In the genomic region with DNA sequence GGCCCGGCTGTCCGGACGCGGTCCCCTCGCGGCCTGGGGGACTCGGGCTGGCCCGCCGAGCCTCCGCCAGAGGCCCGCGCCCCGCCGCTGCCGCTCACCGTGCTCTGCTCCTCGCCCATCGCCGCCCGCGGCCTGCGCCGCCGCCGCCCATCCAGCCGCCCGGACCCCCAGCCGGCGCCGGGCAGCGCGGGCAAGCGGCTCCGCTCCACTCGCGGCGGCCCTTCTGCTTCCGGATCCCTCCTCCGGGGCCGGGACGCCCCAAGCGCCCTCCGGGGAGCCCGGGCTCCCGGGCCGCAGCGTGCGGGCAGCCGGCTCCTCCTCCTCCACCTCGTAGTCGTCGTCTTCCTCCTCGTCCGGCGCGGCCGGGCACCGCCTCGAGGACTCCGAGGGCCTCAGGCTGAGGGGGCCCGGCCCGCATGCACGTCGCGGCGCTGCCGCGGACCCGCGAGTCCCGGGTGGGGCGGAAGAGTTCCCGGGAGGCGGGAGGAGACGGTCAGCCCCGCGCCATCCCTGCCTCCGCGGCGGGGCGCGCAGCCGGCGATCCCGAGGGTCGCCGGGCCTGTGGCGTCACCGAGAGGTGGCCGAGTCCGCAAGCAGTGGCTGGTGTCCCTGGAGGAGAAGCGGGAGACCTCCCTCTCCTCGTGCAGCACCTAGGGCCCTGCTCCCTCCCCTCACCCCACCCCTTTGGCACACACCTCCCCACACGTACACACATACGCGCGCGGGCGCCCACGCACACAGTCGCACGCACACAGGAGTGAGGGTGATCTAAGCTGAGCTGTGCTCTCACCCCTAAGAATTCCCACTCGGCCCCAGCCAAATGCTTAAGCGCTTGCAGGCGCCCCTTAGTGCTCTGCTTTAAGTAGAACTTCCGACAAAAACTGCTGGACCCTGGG, we compare ENCODE assay signal across 8 mouse cellular contexts. TPM values are rescaled to one million over a fixed set of nuclear protein-coding genes. Genes with fewer than 3 reads are reported as not detected.
DNase-seq lines count a peak whose midpoint lies in the region; ATAC-seq lines count a peak whose summit lies in the region.

A gene (minus strand): TSS at position 119 of the 896 bp plus-strand sequence.

- ATAC-seq in intestine, embryonic 16.5 days, result peak; percentile 84
- no peak for ATAC-seq in activated CD4-positive, CD25-positive, alpha-beta regulatory T cell, adult 4 months

- under 1% methylated on average over 105 of the region's 106 CpGs for WGBS in intestine, embryonic 16.5 days

- peak; percentile 82 for DNase-seq in adrenal gland, postnatal 14 days
- peak; percentile 78 for DNase-seq in embryo, embryonic 10.5 days (ENCODE audit: low spot score)
- DNase-seq in gastrocnemius, postnatal 4 days (ENCODE audit: low spot score in 2 of 2), result peak; percentile 38 to 66
- peak; percentile 79 to 85 for DNase-seq in left cerebral cortex, postnatal 25 days (ENCODE audit: low spot score in 2 of 2)
- DNase-seq in right cerebral cortex, postnatal 10 days (ENCODE audit: low spot score in 2 of 2), result peak; percentile 82 to 84

- H3K27me3 ChIP-seq in intestine, embryonic 16.5 days (replicated peaks; ENCODE audit: control insufficient read depth, insufficient read depth, low read length), result no peaks in the 10 kb centered on the region
- H3K27me3 ChIP-seq in megakaryocyte, embryonic 14.5 days (replicated peaks), result peaks cover 48% of the 10 kb centered on the region

- peak within 1 kb of the TSS; percentile 86 for H3K4me3 ChIP-seq in intestine, embryonic 16.5 days (ENCODE audit: low read length)
- H3K4me3 ChIP-seq in megakaryocyte, embryonic 14.5 days (replicated peaks), result peak within 1 kb of the TSS; percentile 93

- peak within 1 kb of the TSS; percentile 86 for H3K27ac ChIP-seq in intestine, embryonic 16.5 days (ENCODE audit: low read length)

- no peaks in the 10 kb centered on the region for H3K9me3 ChIP-seq in intestine, embryonic 16.5 days (ENCODE audit: control insufficient read depth, low read length)
- no peaks in the 10 kb centered on the region for H3K9me3 ChIP-seq in megakaryocyte, embryonic 14.5 days

- peak within 1 kb of the TSS; percentile 80 for H3K4me2 ChIP-seq in intestine, embryonic 16.5 days (ENCODE audit: low read depth, low read length)

- peaks cover 22% of the 10 kb centered on the region for H3K4me1 ChIP-seq in intestine, embryonic 16.5 days (ENCODE audit: control insufficient read depth, insufficient read depth, low read length)
- H3K4me1 ChIP-seq in megakaryocyte, embryonic 14.5 days, result peaks cover 23% of the 10 kb centered on the region

- intact Hi-C loops in left cerebral cortex, postnatal 25 days (cut with DNase I), result loop anchor here (5.0 kb wide), 2 partner anchors 92 to 297 kb away; a partner anchor contains a TSS

- H3K9ac ChIP-seq in intestine, embryonic 16.5 days (ENCODE audit: low read depth, low read length), result peak within 1 kb of the TSS; percentile 97

- H3K36me3 ChIP-seq in intestine, embryonic 16.5 days (ENCODE audit: control insufficient read depth, insufficient read depth, low read length), result no peaks in the 10 kb centered on the region
- no peaks in the 10 kb centered on the region for H3K36me3 ChIP-seq in megakaryocyte, embryonic 14.5 days (replicated peaks; ENCODE audit: low read length)

RNA-seq across cellular contexts. Expression of the gene that starts here (rescaled TPM):
- total RNA-seq in adrenal gland, postnatal 14 days (2021), result 7.8 and 9.4 TPM in 2 replicates
- 10 to 100 TPM; 20.0 to 20.5 TPM for total RNA-seq in gastrocnemius, postnatal 4 days (2021)
- 0.97 and 1.1 TPM in 2 replicates for polyA plus RNA-seq in intestine, embryonic 16.5 days (2015; fragmentation: Nextera tagmentation; extraction: Ambion mirVana)
- 10 to 100 TPM; 11.3 to 13.2 TPM for total RNA-seq in left cerebral cortex, postnatal 25 days (2021)
- polyA plus RNA-seq in megakaryocyte, embryonic 14.5 days (2012; ENCODE audit: insufficient read depth, low replicate concordance), result 0.48 and 0.91 TPM in 2 replicates
- polyA plus RNA-seq in activated CD4-positive, CD25-positive, alpha-beta regulatory T cell, adult 4 months (2017; shearing (Covaris generic)), result not detected
